Mouse (Mus musculus): ENCODE measurements at regions not wholly inside any gene's neighbourhood (a gene's known extent, or its start where the extent isn't known, plus 50 kb on each side); places are given as distances from the start of the nearest gene placed in this dataset.

GRCm38 (mm10) chr2:170222819-170223218 is 74.9 kb upstream of the Zfp217 start:
- no peak for ATAC-seq (replicated peaks; ENCODE audit: insufficient number of reproducible peaks, low FRiP score, low TSS enrichment, poor library complexity, severe bottlenecking)

GRCm38 (mm10) chr2:170221994-170222535 is 74.2 kb upstream of the Zfp217 start:
- ATAC-seq (replicated peaks; ENCODE audit: insufficient number of reproducible peaks, low FRiP score, low TSS enrichment, poor library complexity, severe bottlenecking), result no peak

GRCm38 (mm10) chr2:170220871-170221369 is 73.0 kb upstream of the Zfp217 start:
- peak; percentile 78 for ATAC-seq (replicated peaks; ENCODE audit: insufficient number of reproducible peaks, low FRiP score, low TSS enrichment, poor library complexity, severe bottlenecking)

GRCm38 (mm10) chr2:170220443-170220842 is 72.5 kb upstream of the Zfp217 start:
- no peak for ATAC-seq (replicated peaks; ENCODE audit: insufficient number of reproducible peaks, low FRiP score, low TSS enrichment, poor library complexity, severe bottlenecking)

GRCm38 (mm10) chr2:170219611-170220401 is 71.9 kb upstream of the Zfp217 start:
- ATAC-seq (replicated peaks; ENCODE audit: insufficient number of reproducible peaks, low FRiP score, low TSS enrichment, poor library complexity, severe bottlenecking), result no peak

GRCm38 (mm10) chr2:170219161-170219581 is 71.3 kb upstream of the Zfp217 start:
- ATAC-seq (replicated peaks; ENCODE audit: insufficient number of reproducible peaks, low FRiP score, low TSS enrichment, poor library complexity, severe bottlenecking), result no peak

- ATAC-seq (replicated peaks; ENCODE audit: insufficient number of reproducible peaks, low FRiP score, low TSS enrichment, poor library complexity, severe bottlenecking), result peak; percentile 69
These were observed 70.5 kb upstream of the Zfp217 start for GRCm38 (mm10) chr2:170218230-170219044.

GRCm38 (mm10) chr2:170216311-170216710 is 68.4 kb upstream of the Zfp217 start:
- ATAC-seq (replicated peaks; ENCODE audit: insufficient number of reproducible peaks, low FRiP score, low TSS enrichment, poor library complexity, severe bottlenecking), result no peak

- no peak for ATAC-seq (replicated peaks; ENCODE audit: insufficient number of reproducible peaks, low FRiP score, low TSS enrichment, poor library complexity, severe bottlenecking)
These were observed 61.2 kb upstream of the Zfp217 start for GRCm38 (mm10) chr2:170209121-170209520.

GRCm38 (mm10) chr2:170207878-170208277 is 60.0 kb upstream of the Zfp217 start:
- no peak for ATAC-seq (replicated peaks; ENCODE audit: insufficient number of reproducible peaks, low FRiP score, low TSS enrichment, poor library complexity, severe bottlenecking)

- ATAC-seq (replicated peaks; ENCODE audit: insufficient number of reproducible peaks, low FRiP score, low TSS enrichment, poor library complexity, severe bottlenecking), result no peak
These were observed 59.5 kb upstream of the Zfp217 start for GRCm38 (mm10) chr2:170207395-170207794.

- ATAC-seq (replicated peaks; ENCODE audit: insufficient number of reproducible peaks, low FRiP score, low TSS enrichment, poor library complexity, severe bottlenecking), result no peak
These were observed 59.0 kb upstream of the Zfp217 start for GRCm38 (mm10) chr2:170206870-170207269.

- ATAC-seq (replicated peaks; ENCODE audit: insufficient number of reproducible peaks, low FRiP score, low TSS enrichment, poor library complexity, severe bottlenecking), result no peak
These were observed 58.5 kb upstream of the Zfp217 start for GRCm38 (mm10) chr2:170206442-170206754.

- ATAC-seq (replicated peaks; ENCODE audit: insufficient number of reproducible peaks, low FRiP score, low TSS enrichment, poor library complexity, severe bottlenecking), result no peak
These were observed 57.9 kb upstream of the Zfp217 start for GRCm38 (mm10) chr2:170205591-170206441.

- no peak for ATAC-seq (replicated peaks; ENCODE audit: insufficient number of reproducible peaks, low FRiP score, low TSS enrichment, poor library complexity, severe bottlenecking)
These were observed 57.0 kb upstream of the Zfp217 start for GRCm38 (mm10) chr2:170204768-170205514.

- ATAC-seq (replicated peaks; ENCODE audit: insufficient number of reproducible peaks, low FRiP score, low TSS enrichment, poor library complexity, severe bottlenecking), result no peak
These were observed 55.6 kb upstream of the Zfp217 start for GRCm38 (mm10) chr2:170203496-170203895.

GRCm38 (mm10) chr2:170201816-170202371 is 54.0 kb upstream of the Zfp217 start:
- ATAC-seq (replicated peaks; ENCODE audit: insufficient number of reproducible peaks, low FRiP score, low TSS enrichment, poor library complexity, severe bottlenecking), result peak; percentile 84

Measured in monocyte, adult 5-6 weeks (primary cell).